Mouse (Mus musculus) bone marrow macrophage, adult 2 months (primary cell): ENCODE measurements around the gene Dysf.

Experiments used
- CTCF ChIP-seq: IDR thresholded peaks from 2 replicates; pipeline ENCODE4 v1.5.1; 2012; ENCODE audit warnings: low read depth, mild to moderate bottlenecking, low read length, moderate library complexity
- POLR2A ChIP-seq: IDR thresholded peaks from 2 replicates; pipeline ENCODE4 v1.6.1; 2012; ENCODE audit warnings: mild to moderate bottlenecking, low read depth, low read length, borderline replicate concordance

DNA sequence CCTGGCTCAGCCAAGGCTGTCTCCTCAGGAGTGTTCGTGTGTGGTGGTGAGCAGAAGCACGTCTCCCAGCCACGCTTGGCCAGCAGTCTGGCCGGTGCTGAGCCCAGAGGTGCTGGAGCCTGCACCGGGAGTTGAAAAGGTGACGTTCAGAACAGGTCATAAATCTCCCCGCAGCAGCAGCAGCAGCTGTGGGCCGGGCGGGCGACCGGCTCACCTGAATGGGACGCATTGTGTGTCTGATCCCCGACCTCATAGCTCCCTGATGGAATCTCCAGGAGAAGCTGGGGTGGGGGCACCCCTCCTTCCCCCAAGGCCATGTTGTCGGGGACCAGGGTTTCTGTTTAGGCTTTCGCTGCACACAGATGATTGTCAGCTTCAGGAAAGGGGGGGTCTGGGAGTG lies 93.6 kb downstream of the Dysf start:
- TF ChIP-seq CTCF (no peak), POLR2A (no peak)
